Mouse (Mus musculus): ENCODE data around the gene Suco. TPM values are rescaled to one million over a fixed set of nuclear protein-coding genes. Genes with fewer than 3 reads are reported as not detected.

The Suco gene
- 10 to 100 TPM; 29.4 to 39.1 (median 38.9) TPM for polyA plus RNA-seq (2017; shearing (Covaris generic))

DNA sequence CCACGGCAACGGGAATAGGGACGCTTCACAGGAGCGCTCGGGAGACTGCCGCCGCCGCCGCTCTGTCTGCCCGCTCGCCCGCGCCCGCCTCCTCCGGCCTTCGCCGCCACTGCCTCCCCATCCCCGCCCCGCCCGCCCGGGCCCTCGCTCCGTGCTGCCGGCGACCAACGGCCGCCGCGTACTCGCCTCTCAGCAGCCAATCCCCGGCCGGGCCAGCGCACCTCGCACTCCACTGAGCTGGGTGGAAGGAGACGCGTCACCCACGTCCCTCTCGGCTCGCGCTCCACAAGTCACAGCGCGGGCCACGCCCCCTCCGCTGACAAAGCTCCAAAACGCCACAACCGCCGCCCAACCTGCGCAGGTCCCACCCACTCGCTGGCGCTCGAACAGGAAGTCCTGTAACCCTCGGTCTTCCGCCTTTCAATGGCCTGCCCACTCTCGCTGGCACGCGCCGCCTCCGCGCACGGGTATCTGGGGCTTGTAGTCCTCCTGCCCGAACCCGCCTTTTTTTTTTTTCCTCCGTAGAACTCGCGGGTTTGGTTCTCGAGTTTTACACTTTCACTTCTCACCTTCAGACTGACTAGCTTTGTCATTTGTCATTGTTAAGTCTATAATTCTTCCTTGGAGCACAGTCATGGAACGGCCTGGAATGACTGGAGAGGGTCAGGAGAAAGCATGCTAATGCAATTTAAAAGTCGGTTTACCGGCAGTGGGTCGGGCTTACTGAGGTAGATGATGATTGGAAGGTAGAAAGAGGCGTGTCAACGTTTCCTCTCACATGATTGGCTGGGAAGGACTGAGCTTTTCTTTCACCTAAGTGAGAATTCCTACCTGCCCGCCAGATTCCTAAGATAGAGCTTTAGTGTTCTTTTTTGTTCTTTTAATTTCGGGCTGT is at the start of gene Suco:
Gene Suco, minus strand, starts transcription at position 130 of the 895 bp plus-strand sequence.
- peak; percentile 86 for ATAC-seq

DNA sequence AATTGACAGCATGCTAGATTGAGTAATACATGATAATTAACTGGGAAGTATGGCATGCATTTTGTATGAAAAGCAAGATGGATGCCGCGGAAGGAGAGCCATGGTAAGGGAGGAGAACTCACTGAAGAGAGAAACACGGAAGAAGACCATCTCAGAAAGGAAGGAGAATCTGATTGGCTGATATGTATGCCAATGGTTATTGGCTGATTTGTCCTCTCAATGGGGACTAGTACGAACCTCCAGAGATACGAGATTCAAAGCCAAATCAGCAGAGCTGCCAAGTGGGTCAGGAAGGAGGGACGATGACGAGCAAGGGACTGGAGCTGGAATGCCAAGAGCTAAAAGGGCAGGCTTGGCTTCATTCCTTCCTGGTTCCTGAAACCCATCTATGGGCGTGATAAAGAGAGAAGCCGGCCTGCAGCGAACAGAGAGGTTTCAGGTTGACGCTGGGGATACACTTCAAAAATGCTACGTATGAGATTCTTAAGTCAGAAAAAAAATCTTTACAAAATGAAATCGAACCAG is 48.9 kb upstream of the Suco start:
- ATAC-seq: no peak

GRCm38 (mm10) chr1:161924321-161924720 is 47.8 kb upstream of the Suco start:
- ATAC-seq: no peak

DNA sequence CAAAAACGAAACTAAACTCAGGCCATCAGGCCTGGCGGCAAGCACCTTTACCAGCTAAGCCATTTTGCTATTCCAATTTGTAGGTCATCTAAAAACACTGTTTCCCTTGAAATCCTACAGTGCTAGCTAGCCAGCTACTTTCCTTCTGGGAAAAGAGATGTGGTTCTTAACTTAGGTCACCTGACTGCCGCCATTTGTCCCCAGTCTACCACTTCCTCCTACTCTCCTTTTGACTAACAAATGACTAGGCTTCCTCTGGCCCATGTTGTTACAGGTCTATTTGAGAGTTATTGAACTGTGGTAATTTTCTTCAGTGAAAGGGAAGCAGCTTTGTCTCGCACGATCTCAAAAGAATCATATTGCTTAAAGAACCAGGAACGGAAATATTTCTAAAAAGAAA is 45.4 kb upstream of the Suco start:
- ATAC-seq: peak; percentile 63

DNA sequence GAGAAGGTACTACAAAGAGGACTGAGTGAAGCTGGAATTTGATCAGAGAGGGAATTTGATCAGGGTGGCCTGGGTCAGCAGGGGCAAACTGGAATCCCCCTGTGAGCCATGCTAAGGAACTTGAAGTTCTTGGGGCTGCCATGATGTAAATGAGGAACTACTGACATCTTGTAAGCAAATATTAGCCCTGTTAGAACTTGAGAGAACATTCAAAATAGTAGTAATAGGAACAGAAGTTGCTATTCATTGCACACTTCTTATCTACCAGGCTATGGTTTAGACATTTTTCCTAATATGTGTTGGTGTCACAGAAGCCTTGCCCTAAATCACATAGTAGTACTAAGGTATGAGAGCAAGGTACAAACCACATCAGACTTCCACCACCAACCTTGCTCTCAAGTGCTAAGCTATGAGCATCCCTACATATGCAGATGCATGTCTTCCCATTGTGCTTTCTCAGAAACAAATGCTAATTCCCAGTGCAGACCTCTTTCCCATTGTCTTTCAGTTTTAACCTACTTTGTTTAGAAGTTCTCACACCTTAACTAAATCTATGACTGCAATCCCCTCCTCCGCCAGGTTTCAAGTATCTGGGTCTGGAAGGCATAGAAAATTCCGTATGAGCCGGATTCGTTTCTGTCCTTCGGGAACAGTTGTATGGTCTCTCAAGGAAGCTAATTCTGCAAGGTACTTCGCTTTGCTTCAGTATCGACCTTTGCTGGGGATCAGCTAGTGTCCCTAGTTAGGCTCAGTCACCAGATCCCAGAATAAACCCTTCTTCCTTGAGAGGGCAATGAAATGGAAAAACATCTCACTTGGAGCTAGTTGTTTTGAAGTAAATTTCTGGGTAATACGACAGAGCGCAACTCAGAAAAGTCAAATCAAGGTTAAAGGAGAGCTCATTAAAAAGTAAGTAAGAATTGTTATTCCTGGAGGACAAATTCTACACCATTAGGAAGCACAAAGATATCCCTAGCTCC is 44.3 kb upstream of the Suco start:
- no peak for ATAC-seq

DNA sequence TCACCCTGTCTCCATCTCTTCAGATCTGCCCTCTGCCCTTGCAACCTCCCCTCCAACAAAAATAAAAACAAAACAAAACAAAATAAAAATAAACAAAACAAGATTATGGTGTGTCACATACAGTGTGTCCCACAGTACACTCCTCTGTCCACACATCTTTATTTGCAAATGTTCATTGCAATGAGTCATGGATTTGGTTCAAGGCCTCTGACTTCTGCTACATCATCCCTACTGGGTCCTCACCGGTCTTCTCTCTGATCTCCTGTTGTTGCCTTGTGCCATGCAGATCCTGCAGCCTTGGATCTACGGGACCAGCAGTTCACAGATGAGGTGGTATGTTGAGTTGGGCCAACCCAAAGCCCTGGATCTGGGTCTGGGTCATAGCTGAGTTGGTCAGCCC is 43.1 kb upstream of the Suco start:
- ATAC-seq: no peak

GRCm38 (mm10) chr1:161918682-161919372 is 42.3 kb upstream of the Suco start:
- no peak for ATAC-seq

DNA sequence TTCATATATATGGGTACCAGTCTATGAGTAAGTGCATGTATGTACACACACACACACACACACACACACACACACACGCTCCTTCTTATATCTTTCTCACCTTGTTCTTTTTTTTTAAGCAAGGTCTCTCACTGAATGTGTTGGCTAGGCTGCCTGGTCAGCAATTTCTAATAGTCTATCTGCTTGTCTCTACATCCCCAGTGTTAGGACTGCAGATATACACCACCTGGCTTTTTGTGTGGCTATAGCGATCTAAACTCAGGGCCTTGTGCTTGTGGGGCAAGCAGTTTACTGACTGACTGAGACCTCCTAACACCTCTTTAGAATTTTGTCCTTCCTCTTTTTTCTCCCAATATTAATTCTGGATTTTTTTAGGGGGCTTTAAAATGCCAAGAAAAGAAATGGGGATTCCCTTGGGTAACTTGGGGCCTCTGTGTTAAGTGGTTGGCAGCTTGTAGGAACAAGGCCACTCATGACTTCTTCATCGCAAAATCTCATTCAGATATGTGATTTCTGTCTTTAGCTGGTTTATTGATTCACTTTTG is 41.5 kb upstream of the Suco start:
- no peak for ATAC-seq

DNA sequence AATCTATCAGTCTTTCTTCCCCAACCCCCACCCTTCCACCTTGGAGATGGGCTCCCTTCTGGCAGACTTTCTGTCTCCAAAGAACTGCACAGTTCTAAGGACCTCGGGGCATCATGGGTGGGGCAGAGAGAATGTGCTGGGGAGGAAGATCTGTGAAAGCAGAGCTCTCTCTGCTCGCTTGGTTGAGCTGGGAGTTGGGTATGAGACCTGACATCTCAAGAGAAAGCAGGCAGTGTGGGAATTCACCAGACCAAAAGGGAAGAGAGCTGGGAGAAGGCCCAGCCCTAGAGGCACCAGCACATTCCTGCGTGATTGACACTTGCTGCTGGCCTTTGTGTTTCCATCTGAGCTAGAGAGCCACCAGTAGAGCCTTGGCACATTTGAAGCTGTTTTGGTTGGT is 39.6 kb upstream of the Suco start:
- no peak for ATAC-seq

DNA sequence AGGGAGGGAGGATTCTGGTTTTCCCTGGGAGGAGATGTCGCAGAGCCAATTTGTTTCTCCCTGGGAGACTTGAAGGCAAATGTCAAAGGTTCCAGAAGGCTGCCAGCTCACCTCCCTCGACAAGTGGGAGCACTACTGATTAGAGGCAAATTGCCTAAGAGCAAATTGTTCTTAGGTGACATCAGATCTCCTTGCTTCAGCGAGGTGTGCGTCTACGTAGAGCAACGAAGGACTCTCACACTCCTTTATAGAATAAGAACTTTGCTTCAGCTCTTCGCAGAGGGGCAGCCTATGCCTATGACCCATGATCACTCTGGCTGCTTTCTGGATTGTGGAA is 37.1 kb upstream of the Suco start:
- no peak for ATAC-seq

DNA sequence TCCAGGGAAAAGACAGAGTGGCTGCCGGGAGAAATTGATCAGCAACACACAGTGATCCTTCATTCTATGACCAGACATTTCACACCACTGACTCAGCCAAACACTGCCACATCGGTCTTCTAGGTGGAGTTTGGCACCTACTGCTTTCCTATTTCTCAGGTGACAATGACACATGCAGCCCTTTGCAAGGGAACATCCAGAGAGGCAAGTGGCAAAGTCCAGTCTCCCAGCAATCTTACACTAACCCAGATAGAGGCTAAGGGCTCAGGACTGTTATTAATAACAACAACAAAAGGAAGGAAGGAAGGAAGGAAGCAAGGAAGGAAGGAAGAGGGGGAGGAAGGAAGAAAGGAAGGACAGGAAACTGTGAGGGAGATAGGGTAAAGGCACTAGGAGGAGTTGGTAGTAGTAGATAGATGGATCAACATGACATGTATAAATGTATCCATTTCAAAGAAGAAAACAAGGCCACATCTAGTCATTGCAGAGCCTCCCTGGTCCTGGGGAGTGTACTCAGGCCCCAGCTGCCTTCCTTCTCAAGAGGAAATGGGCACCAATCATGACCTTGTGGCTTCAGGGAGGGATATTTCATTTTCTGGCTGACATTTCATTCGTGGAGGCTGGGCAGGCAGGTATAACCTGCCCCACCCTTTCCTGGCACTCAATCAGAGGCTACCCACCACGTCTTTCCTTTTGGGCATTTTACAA is 36.6 kb upstream of the Suco start:
- no peak for ATAC-seq

DNA sequence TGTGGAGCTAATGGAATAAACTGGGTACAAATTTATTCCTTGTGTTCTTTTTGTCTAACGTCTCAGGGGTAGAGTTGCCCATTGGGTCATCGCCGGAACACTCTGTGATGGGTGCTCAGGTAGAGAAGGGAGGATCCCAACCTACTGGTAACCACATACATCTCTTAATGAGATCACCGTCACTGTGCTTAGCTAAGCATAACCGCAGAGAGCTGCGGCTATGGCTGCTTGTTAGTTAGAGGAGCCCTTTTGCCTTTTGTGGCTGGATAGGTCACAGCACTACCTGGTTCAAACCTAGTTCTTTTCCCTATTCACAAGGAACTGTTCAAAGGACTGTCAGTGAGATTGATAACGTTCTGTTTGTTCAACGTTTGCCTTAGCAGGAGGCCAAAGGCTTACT is 32.6 kb upstream of the Suco start:
- ATAC-seq: no peak

- peak; percentile 77 for ATAC-seq
Measured at GRCm38 (mm10) chr1:161907795-161908457, 31.4 kb upstream of the Suco start.

- peak; percentile 79 for ATAC-seq
Measured at GRCm38 (mm10) chr1:161907111-161907510, 30.6 kb upstream of the Suco start.

DNA sequence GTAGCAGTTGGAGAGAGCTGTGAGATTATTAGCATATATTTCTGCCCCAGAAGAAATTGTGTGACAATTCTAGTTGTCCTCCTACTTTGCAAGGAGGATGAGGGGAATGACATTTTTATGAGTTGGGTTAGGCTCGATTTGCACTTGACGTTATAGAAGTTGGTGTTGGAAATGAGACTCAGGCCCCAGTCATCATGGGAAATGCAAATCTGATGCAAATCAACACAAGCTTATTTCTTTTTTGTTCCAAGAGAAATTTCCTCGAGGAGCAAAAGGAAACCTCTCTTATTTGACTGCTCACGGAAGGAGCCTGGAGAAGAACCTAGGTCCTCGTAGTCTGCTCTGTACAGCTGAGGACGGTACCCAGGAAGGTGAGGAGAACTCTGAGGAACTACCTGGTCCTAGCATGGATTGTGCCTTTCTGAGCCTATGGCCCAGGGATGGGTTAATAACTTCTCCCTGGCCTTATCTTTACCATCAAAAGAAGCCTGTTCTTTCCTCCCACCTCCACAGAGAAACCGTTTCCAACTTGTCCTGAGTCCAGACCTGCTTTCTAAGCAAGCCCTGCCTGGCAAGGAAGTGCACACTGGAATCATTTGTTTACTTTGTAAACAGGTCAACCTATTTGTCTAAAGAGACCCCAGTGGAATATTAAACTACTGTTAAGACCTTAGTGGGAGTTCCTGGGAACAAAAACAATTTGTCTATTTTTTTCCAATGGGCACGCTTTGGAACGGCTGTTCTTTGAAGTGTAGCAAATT is 26.4 kb upstream of the Suco start:
- no peak for ATAC-seq

GRCm38 (mm10) chr1:161900129-161900528 is 23.6 kb upstream of the Suco start:
- no peak for ATAC-seq

DNA sequence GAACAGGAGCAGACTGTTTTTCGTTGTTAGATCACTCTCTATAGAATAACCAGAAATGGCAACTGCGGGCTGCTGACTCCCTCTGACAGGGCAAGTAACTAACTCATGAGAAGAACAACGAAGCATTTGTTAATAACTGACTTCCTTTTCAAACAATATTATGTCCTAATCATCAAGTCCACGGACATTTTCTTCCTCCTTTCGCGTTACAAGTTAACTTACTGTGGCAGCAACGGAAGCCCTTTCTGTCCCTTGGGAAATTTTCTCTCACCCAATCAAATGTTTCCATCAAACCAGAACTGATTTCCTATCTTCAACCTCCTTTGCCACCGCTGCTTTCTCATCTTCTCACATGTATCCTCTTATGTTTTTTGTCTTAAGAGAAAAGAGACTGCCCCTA is 20.8 kb upstream of the Suco start:
- no peak for ATAC-seq

DNA sequence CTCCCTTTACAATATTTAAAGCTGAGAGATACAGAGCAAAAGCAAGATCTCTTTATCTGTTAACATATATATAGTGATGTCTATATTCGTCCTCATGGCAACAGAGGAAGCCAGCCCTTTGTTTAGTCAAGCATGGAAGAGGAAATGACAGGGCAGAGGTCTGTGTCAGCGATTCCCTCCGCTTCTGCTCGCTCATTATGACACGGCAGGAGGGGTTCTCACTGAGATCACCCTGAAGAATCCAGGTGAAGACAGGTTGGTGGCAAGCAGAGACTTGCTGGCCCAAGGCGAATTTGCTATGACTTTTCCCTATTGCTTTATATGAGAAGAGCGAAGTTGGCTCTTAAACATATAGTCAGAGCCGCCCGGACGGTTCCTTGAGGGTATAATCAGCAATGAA is 19.6 kb upstream of the Suco start:
- ATAC-seq: peak; percentile 44

DNA sequence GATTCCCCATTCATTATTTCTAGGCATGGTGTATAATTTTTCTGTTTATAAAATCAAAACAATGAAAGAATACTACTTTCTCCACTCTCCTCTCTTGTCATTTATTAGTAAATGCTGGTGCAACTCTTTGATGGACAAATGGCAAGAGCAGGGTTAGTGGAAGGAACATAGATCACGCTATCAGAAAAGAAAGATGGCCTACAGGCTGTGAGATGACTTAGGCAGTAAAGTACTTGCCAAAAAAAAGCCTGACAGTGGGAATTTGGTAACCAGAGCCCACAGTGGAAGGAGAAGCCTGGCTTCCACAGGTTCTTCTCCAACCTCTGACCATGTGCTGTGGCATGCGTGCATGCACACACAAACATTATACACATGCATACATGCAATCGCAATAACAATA is 18.5 kb upstream of the Suco start:
- no peak for ATAC-seq

DNA sequence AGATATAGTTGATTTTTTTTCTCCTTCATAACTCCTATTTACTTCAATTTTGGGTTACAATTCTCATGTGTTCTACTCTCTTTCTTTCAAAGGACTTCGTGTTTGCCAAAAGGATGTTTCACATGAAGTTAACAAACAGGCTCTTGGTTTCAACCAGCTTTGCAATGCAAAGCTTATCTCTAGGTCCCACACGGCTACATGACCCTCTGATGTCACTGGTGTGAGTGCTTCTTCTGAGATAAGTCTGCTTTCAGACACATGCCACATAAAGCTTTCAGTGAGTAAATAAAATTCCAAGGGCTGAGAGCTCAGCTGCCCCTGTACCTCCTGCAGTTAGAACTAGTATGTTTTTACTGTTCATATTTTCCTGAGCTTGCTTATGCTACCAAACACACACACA is 18.1 kb upstream of the Suco start:
- no peak for ATAC-seq

Measured in inflammation-experienced regulatory T-cells, adult 6 months (primary cell).